Mouse (Mus musculus): ENCODE measurements around the gene Cnot6l.

Cnot6l gene

GRCm38 (mm10) chr5:96164021-96164411 is at the start of gene Cnot6l:
Gene Cnot6l (minus strand): TSS chr5:96164171.
- no peak for DNase-seq (ENCODE audit: low read depth, low spot score)

GRCm38 (mm10) chr5:96209916-96210583 is 46.1 kb upstream of the Cnot6l start:
- DNase-seq (ENCODE audit: low read depth, low spot score) = peak; percentile 95

GRCm38 (mm10) chr5:96209459-96209858 is 45.5 kb upstream of the Cnot6l start, which contains the start of gene Mrpl1:
Gene Mrpl1 (plus strand): TSS chr5:96209493.
- DNase-seq (ENCODE audit: low read depth, low spot score) = peak; percentile 37

- DNase-seq (ENCODE audit: low read depth, low spot score) = no peak
Observed at GRCm38 (mm10) chr5:96208543-96208942, 44.6 kb upstream of the Cnot6l start.

- DNase-seq (ENCODE audit: low read depth, low spot score) = no peak
Observed at GRCm38 (mm10) chr5:96207531-96207930, 43.6 kb upstream of the Cnot6l start.

- DNase-seq (ENCODE audit: low read depth, low spot score) = no peak
Observed at GRCm38 (mm10) chr5:96206897-96207296, 42.9 kb upstream of the Cnot6l start.

GRCm38 (mm10) chr5:96201462-96202154 is 37.6 kb upstream of the Cnot6l start:
- no peak for DNase-seq (ENCODE audit: low read depth, low spot score)

- no peak for DNase-seq (ENCODE audit: low read depth, low spot score)
Observed at GRCm38 (mm10) chr5:96200269-96200668, 36.3 kb upstream of the Cnot6l start.

- no peak for DNase-seq (ENCODE audit: low read depth, low spot score)
Observed at GRCm38 (mm10) chr5:96198271-96198670, 34.3 kb upstream of the Cnot6l start.

GRCm38 (mm10) chr5:96196547-96197052 is 32.6 kb upstream of the Cnot6l start:
- DNase-seq (ENCODE audit: low read depth, low spot score) = peak; percentile 4

- DNase-seq (ENCODE audit: low read depth, low spot score) = no peak
Observed at GRCm38 (mm10) chr5:96191251-96191650, 27.3 kb upstream of the Cnot6l start.

GRCm38 (mm10) chr5:96189761-96190160 is 25.8 kb upstream of the Cnot6l start:
- no peak for DNase-seq (ENCODE audit: low read depth, low spot score)

GRCm38 (mm10) chr5:96183987-96184386 is 20.0 kb upstream of the Cnot6l start:
- no peak for DNase-seq (ENCODE audit: low read depth, low spot score)

- peak; percentile 14 for DNase-seq (ENCODE audit: low read depth, low spot score)
Observed at GRCm38 (mm10) chr5:96183211-96183610, 19.2 kb upstream of the Cnot6l start.

GRCm38 (mm10) chr5:96176879-96177358 is 12.9 kb upstream of the Cnot6l start:
- no peak for DNase-seq (ENCODE audit: low read depth, low spot score)

- DNase-seq (ENCODE audit: low read depth, low spot score) = no peak
Observed at GRCm38 (mm10) chr5:96176121-96176520, 12.2 kb upstream of the Cnot6l start.

- DNase-seq (ENCODE audit: low read depth, low spot score) = no peak
Observed at GRCm38 (mm10) chr5:96171765-96172164, 7.8 kb upstream of the Cnot6l start.

GRCm38 (mm10) chr5:96170443-96170842 is 6.5 kb upstream of the Cnot6l start:
- no peak for DNase-seq (ENCODE audit: low read depth, low spot score)

- peak; percentile 20 for DNase-seq (ENCODE audit: low read depth, low spot score)
Observed at GRCm38 (mm10) chr5:96166761-96167160, 2.8 kb upstream of the Cnot6l start.

- no peak for DNase-seq (ENCODE audit: low read depth, low spot score)
Observed at GRCm38 (mm10) chr5:96163396-96164020, 463 bp downstream of the Cnot6l start.

GRCm38 (mm10) chr5:96162399-96163331 is 1.3 kb downstream of the Cnot6l start:
- peak; percentile 89 for DNase-seq (ENCODE audit: low read depth, low spot score)
